Mouse (Mus musculus) forebrain, embryonic 12.5 days (tissue): ENCODE measurements around the gene Nmb. TPM values are rescaled to one million over a fixed set of nuclear protein-coding genes. Genes with fewer than 3 reads are reported as not detected.

ENCODE experiments used
- ATAC-seq: fragments of 200-750 bp; cut with Nextera tagmentation; 2 replicates; pipeline ENCODE4 v1.8.0; 2017; ENCODE audit warnings: moderate TSS enrichment; ENCODE audit not compliant: low FRiP score
- H3K27ac ChIP-seq: fragments of 300-500 bp; sonication (generic); 2 replicates; pipeline ENCODE4 v1.5.1; 2016; ENCODE audit warnings: mild to moderate bottlenecking
- H3K27me3 ChIP-seq: fragments of 300-500 bp; sonication (generic); 2 replicates; pipeline ENCODE4 v1.6.1; 2016; ENCODE audit warnings: mild to moderate bottlenecking
- H3K36me3 ChIP-seq: fragments of 300-500 bp; sonication (generic); replicated peaks from 2 replicates; pipeline ENCODE4 v1.6.1; 2016; ENCODE audit warnings: mild to moderate bottlenecking
- H3K4me1 ChIP-seq: fragments of 300-500 bp; sonication (generic); 2 replicates; pipeline ENCODE4 v1.6.1; 2016
- H3K4me2 ChIP-seq: fragments of 300-500 bp; sonication (generic); 2 replicates; pipeline ENCODE4 v1.6.1; 2016; ENCODE audit warnings: mild to moderate bottlenecking, moderate library complexity
- H3K4me3 ChIP-seq: fragments of 300-500 bp; sonication (generic); replicated peaks from 2 replicates; pipeline ENCODE4 v1.5.1; 2016; ENCODE audit warnings: mild to moderate bottlenecking
- H3K9ac ChIP-seq: fragments of 300-500 bp; sonication (generic); 2 replicates; pipeline ENCODE4 v1.6.1; 2016; ENCODE audit warnings: mild to moderate bottlenecking
- H3K9me3 ChIP-seq: fragments of 300-500 bp; sonication (generic); 2 replicates; pipeline ENCODE4 v1.6.1; 2016
- WGBS: fragments of 180-500 bp; shearing (Covaris S2); methylation state at CpG from one replicate; pipeline ENCODE4 v1.1.7; 2016; 5-methylcytosine and 5-hydroxymethylcytosine counted together
- polyA plus RNA-seq: library from polyadenylated mRNA; unstranded; fragments of >200 nt; fragmentation: Nextera tagmentation; extraction: Ambion mirVana; gene quantifications from 2 replicates; pipeline ENCODE4 v1.2.1, GENCODE M21; 2016

Gene Nmb
- polyA plus RNA-seq, 1 experiment from 2014 or later: 8.6 TPM

GRCm38 (mm10) chr7:80894196-80894595 is 10.7 kb downstream of the Nmb start:
- H3K27ac ChIP-seq: no peak overlapping the region
- peaks cover 87% of the 10 kb centered on the region for H3K36me3 ChIP-seq
- no peak overlapping the region for H3K4me3 ChIP-seq
- WGBS: 89% methylated on average over 7 of the region's 7 CpGs
- H3K4me2 ChIP-seq: no peak overlapping the region
- H3K9ac ChIP-seq: no peak overlapping the region
- ATAC-seq: no peak
- H3K4me1 ChIP-seq: peaks cover 5% of the 10 kb centered on the region
- H3K9me3 ChIP-seq: no peaks in the 10 kb centered on the region
- H3K27me3 ChIP-seq: no peaks in the 10 kb centered on the region

DNA sequence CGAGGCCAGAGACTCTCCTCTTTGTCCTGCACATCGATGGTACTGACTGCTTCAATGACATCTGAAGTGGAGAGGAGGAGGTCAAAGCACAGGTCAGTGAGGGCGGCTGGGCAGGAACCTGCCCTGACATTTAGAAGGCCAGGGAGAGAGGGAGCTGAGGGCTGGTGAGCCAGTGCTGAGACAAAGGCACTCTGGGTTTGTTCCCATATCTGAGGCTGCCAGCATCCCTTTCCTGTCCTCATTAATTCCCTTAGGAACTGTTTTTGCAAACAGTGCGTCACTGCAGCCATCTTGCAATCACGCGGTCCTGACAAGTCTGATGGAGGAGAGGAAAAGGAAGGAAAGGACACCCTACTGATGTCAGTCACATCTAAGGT is 11.1 kb downstream of the Nmb start:
- Histone ChIP-seq H3K27me3 (no peaks in the 10 kb centered on the region), H3K4me2 (no peak overlapping the region), H3K27ac (no peak overlapping the region), H3K4me3 (no peak overlapping the region), H3K4me1 (peaks cover 10% of the 10 kb centered on the region), H3K36me3 (peaks cover 87% of the 10 kb centered on the region), H3K9ac (no peak overlapping the region), H3K9me3 (no peaks in the 10 kb centered on the region)
- no peak for ATAC-seq
- WGBS: 81% methylated on average over 6 of the region's 6 CpGs

GRCm38 (mm10) chr7:80893086-80893752 is 11.7 kb downstream of the Nmb start:
- Histone ChIP-seq H3K27me3 (no peaks in the 10 kb centered on the region), H3K4me1 (peaks cover 12% of the 10 kb centered on the region), H3K9me3 (no peaks in the 10 kb centered on the region), H3K27ac (no peak overlapping the region), H3K9ac (no peak overlapping the region), H3K4me2 (no peak overlapping the region), H3K4me3 (no peak overlapping the region), H3K36me3 (peaks cover 82% of the 10 kb centered on the region)
- ATAC-seq: no peak
- WGBS: 93% methylated on average over 15 of the region's 15 CpGs

GRCm38 (mm10) chr7:80889841-80890241 is 15.0 kb downstream of the Nmb start:
- peaks cover 12% of the 10 kb centered on the region for H3K4me1 ChIP-seq
- no peak for ATAC-seq
- peaks cover 48% of the 10 kb centered on the region for H3K36me3 ChIP-seq
- H3K4me3 ChIP-seq: no peak overlapping the region
- H3K9me3 ChIP-seq: no peaks in the 10 kb centered on the region
- peak overlapping the region; percentile 80 for H3K27ac ChIP-seq
- no peaks in the 10 kb centered on the region for H3K27me3 ChIP-seq
- WGBS: 85% methylated on average over 13 of the region's 13 CpGs
- H3K9ac ChIP-seq: peak overlapping the region; percentile 21; the same call in 1 of the 2 replicates
- H3K4me2 ChIP-seq: no peak overlapping the region

GRCm38 (mm10) chr7:80889021-80889511 is 15.8 kb downstream of the Nmb start:
- 42% methylated on average over 9 of the region's 9 CpGs for WGBS
- peak; percentile 76 for ATAC-seq
- Histone ChIP-seq H3K9me3 (no peaks in the 10 kb centered on the region), H3K27ac (peak overlapping the region; percentile 80), H3K4me2 (no peak overlapping the region; the same call in 1 of the 2 replicates), H3K4me3 (no peak overlapping the region), H3K27me3 (no peaks in the 10 kb centered on the region), H3K4me1 (peaks cover 12% of the 10 kb centered on the region), H3K9ac (0 out of 2 replicates have a peak overlapping the region, but pooled peaks have one; percentile 25), H3K36me3 (peaks cover 41% of the 10 kb centered on the region)

DNA sequence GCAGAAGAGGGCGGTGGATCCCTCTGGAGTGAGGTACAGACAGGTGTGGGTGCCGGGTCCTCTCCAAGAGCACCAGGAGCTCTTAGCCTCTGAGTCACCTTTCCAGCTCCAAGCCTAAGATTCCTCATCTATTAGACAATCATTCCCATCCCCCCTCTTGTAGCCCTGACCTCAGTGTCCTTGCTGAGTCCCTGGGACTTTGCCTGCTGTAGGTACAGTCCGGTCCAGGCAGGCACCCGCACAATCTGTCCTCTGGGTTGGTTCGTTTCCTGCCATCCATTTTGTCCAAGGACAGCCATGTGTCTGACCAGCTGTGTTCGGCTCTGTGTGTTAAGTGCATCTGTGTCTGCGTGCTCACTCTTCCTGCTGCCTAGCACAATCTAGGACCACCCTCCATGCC is 16.3 kb downstream of the Nmb start:
- H3K27me3 ChIP-seq: no peaks in the 10 kb centered on the region
- peaks cover 12% of the 10 kb centered on the region for H3K4me1 ChIP-seq
- H3K36me3 ChIP-seq: peaks cover 36% of the 10 kb centered on the region
- no peak overlapping the region for H3K9ac ChIP-seq
- H3K9me3 ChIP-seq: no peaks in the 10 kb centered on the region
- H3K27ac ChIP-seq: peak overlapping the region; percentile 80
- 85% methylated on average over 7 of the region's 7 CpGs for WGBS
- H3K4me2 ChIP-seq: no peak overlapping the region
- H3K4me3 ChIP-seq: no peak overlapping the region
- ATAC-seq: peak; percentile 31; the same call in 1 of the 2 replicates

- no peaks in the 10 kb centered on the region for H3K27me3 ChIP-seq
- H3K4me3 ChIP-seq: no peak overlapping the region
- H3K27ac ChIP-seq: no peak overlapping the region
- peaks cover 20% of the 10 kb centered on the region for H3K4me1 ChIP-seq
- WGBS: 14% methylated on average over 1 of the region's 1 CpGs
- H3K4me2 ChIP-seq: no peak overlapping the region
- no peak overlapping the region for H3K9ac ChIP-seq
- no peak for ATAC-seq
- peaks cover 7% of the 10 kb centered on the region for H3K36me3 ChIP-seq
- no peaks in the 10 kb centered on the region for H3K9me3 ChIP-seq
Measured at GRCm38 (mm10) chr7:80885666-80886065, 19.2 kb downstream of the Nmb start.

DNA sequence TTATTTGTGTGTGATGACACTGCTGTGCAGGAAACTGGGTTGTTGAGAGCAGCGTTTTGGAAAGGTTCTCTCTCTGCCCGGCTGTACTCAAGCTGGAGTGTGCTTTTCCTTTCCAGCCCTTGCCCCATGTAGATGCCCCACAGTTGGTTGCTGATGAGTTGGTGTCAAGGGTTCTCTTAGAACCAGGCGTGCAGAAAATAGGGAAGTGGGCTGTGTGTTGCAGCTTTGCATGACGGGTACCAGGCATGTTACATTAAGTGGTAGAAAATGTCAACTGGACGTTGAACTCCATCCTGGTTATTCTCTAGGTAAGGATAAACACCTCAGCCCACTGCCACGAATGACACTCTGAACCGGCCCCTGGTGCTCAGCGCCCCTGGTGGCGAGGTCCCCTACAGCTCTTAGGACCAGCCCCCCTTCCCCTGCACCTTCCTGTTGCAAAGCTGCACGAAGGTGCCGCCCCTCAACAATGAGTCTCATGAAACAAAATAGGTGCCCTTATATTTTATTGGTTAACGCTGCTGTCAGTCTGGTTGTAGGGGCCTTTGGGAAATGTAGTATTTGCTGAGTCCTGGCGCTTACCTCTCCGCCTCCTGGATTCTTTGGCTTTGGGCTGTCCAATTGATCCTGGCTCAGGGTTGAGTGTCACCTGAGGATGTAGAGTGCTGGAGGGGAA is 21.9 kb downstream of the Nmb start:
- Histone ChIP-seq H3K4me3 (no peak overlapping the region; the same call in 1 of the 2 replicates), H3K9ac (no peak overlapping the region), H3K4me2 (peak overlapping the region; percentile 32), H3K9me3 (no peaks in the 10 kb centered on the region), H3K36me3 (0 out of 2 replicates have a peak, but pooled peaks cover under 1% of the 10 kb centered on the region), H3K27ac (no peak overlapping the region), H3K27me3 (no peaks in the 10 kb centered on the region; the same call in 1 of the 2 replicates), H3K4me1 (peaks cover 8% of the 10 kb centered on the region)
- 24% methylated on average over 14 of the region's 14 CpGs for WGBS
- ATAC-seq: peak; percentile 76

GRCm38 (mm10) chr7:80875727-80876126 is 29.1 kb downstream of the Nmb start:
- peaks cover 65% of the 10 kb centered on the region for H3K36me3 ChIP-seq
- no peak overlapping the region for H3K9ac ChIP-seq
- 19% methylated on average over 37 of the region's 37 CpGs for WGBS

DNA sequence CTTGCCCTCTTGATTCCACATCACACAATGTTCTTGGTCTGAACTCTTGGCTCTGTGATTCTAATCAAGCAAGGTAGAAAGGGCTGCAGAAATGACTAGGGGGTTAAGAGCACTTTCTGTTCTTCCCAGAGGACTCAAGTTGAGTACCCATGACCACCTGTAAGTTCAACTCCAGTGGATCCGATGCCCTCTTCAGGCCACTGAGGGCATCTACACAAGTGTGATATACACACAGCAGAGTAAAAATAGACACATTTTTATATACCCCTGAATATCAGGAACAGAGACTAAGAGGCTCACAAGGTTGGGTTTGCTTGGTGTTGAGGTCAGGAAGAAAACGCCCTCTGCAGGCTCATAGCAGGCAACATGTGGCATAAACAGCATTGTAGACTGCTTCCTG is 31.2 kb downstream of the Nmb start:
- no peaks in the 10 kb centered on the region for H3K9me3 ChIP-seq
- no peak overlapping the region for H3K4me3 ChIP-seq
- peaks cover 85% of the 10 kb centered on the region for H3K36me3 ChIP-seq
- no peak overlapping the region for H3K4me2 ChIP-seq
- no peak for ATAC-seq
- 96% methylated on average over 2 of the region's 2 CpGs for WGBS
- no peaks in the 10 kb centered on the region for H3K4me1 ChIP-seq
- H3K9ac ChIP-seq: no peak overlapping the region
- peaks cover 29% of the 10 kb centered on the region for H3K27me3 ChIP-seq
- H3K27ac ChIP-seq: no peak overlapping the region

More at GRCm38 (mm10) chr7:80875727-80876126, 29.1 kb downstream of the Nmb start:
- ATAC-seq: no peak
- H3K4me3 ChIP-seq: no peak overlapping the region
- H3K9me3 ChIP-seq: no peaks in the 10 kb centered on the region
- H3K27me3 ChIP-seq: peaks cover 29% of the 10 kb centered on the region
- no peak overlapping the region for H3K4me2 ChIP-seq
- H3K4me1 ChIP-seq: no peaks in the 10 kb centered on the region
- no peak overlapping the region for H3K27ac ChIP-seq

DNA sequence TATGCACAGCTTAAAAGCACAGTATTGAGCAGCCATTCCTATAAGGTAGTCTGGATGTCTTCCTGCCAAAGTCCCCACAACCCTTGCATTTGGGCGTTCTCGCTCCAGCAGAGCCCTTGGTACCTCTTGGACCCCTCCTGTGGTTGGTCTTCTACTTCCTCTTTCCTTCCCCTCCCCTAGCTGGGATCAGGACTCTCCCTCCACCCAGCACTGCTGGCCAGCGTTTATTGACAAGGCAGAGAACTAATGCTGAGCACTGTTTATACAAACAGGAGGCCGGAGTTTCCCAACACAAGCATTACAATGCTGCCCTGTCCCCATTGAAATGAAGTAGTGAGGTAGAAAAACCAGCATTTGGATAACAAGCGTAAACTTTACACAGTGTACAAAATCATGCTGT is 31.8 kb downstream of the Nmb start:
- no peaks in the 10 kb centered on the region for H3K9me3 ChIP-seq
- H3K4me1 ChIP-seq: no peaks in the 10 kb centered on the region
- peaks cover 91% of the 10 kb centered on the region for H3K36me3 ChIP-seq
- 85% methylated on average over 5 of the region's 5 CpGs for WGBS
- peaks cover 29% of the 10 kb centered on the region for H3K27me3 ChIP-seq
- H3K27ac ChIP-seq: no peak overlapping the region
- H3K9ac ChIP-seq: no peak overlapping the region
- H3K4me3 ChIP-seq: no peak overlapping the region
- no peak for ATAC-seq
- H3K4me2 ChIP-seq: no peak overlapping the region

GRCm38 (mm10) chr7:80868686-80869085 is 36.2 kb downstream of the Nmb start:
- H3K4me2 ChIP-seq: no peak overlapping the region
- H3K4me3 ChIP-seq: no peak overlapping the region
- peaks cover 4% of the 10 kb centered on the region for H3K27me3 ChIP-seq
- no peaks in the 10 kb centered on the region for H3K9me3 ChIP-seq
- no peak overlapping the region for H3K27ac ChIP-seq
- 94% methylated on average over 2 of the region's 2 CpGs for WGBS
- H3K4me1 ChIP-seq: peaks cover 11% of the 10 kb centered on the region
- peaks cover 85% of the 10 kb centered on the region for H3K36me3 ChIP-seq
- ATAC-seq: no peak
- no peak overlapping the region for H3K9ac ChIP-seq
